Mouse (Mus musculus) limb, embryonic 14.5 days (tissue): ENCODE measurements around the gene Usp43. TPM values are rescaled to one million over a fixed set of nuclear protein-coding genes. Genes with fewer than 3 reads are reported as not detected.

Source experiments
- ATAC-seq: fragments of 200-750 bp; cut with Nextera tagmentation; 2 replicates; pipeline ENCODE4 v1.8.0; 2017; ENCODE audit warnings: low read depth, moderate number of reproducible peaks, moderate TSS enrichment; ENCODE audit not compliant: low FRiP score
- DNase-seq: peaks from one replicate; pipeline ENCODE4 v3.0.0-alpha.2; 2015; ENCODE audit warnings: low spot score
- H3K27ac ChIP-seq: fragments of 300-500 bp; sonication (generic); replicated peaks from 2 replicates; pipeline ENCODE4 v1.5.1; 2014; ENCODE audit warnings: low read depth, mild to moderate bottlenecking, low read length, moderate library complexity, mixed read lengths
- H3K27me3 ChIP-seq: fragments of 300-500 bp; sonication (generic); 2 replicates; pipeline ENCODE4 v1.6.1; 2014; ENCODE audit warnings: low read length, mixed read lengths; ENCODE audit not compliant: control insufficient read depth, insufficient read depth
- H3K36me3 ChIP-seq: fragments of 300-500 bp; sonication (generic); 2 replicates; pipeline ENCODE4 v1.6.1; 2014; ENCODE audit warnings: mild to moderate bottlenecking, low read length, moderate library complexity, mixed read lengths; ENCODE audit not compliant: control insufficient read depth, insufficient read depth
- H3K4me1 ChIP-seq: fragments of 300-500 bp; sonication (generic); 2 replicates; pipeline ENCODE4 v1.6.1; 2014; ENCODE audit warnings: antibody characterized with exemption, low read length, mixed read lengths; ENCODE audit not compliant: control insufficient read depth, insufficient read depth
- H3K4me2 ChIP-seq: fragments of 300-500 bp; sonication (generic); replicated peaks from 2 replicates; pipeline ENCODE4 v1.6.1; 2014; ENCODE audit warnings: low read depth, mild to moderate bottlenecking, low read length, moderate library complexity; ENCODE audit not compliant: severe bottlenecking
- H3K4me3 ChIP-seq: fragments of 300-500 bp; sonication (generic); replicated peaks from 2 replicates; pipeline ENCODE4 v1.5.1; 2014; ENCODE audit warnings: low read length
- H3K9ac ChIP-seq: fragments of 300-500 bp; sonication (generic); 2 replicates; pipeline ENCODE4 v1.6.1; 2014; ENCODE audit warnings: mild to moderate bottlenecking, low read depth, low read length, moderate library complexity; ENCODE audit not compliant: severe bottlenecking
- H3K9me3 ChIP-seq: fragments of 300-500 bp; sonication (generic); 2 replicates; pipeline ENCODE4 v1.6.1; 2016; ENCODE audit warnings: low read length; ENCODE audit not compliant: control insufficient read depth
- POLR2A ChIP-seq: fragments of 200-500 bp; IDR thresholded peaks from 2 replicates; pipeline ENCODE4 v1.8.0; 2012; ENCODE audit warnings: inconsistent platforms, mild to moderate bottlenecking, moderate library complexity, borderline replicate concordance; ENCODE audit not compliant: insufficient read depth, insufficient read length; ENCODE audit errors: extremely low read depth
- WGBS: fragments of 180-500 bp; shearing (Covaris S2); extraction: QIAGEN DNeasy Blood & Tissue Kit; methylation state at CpG from one replicate; pipeline ENCODE4 v1.1.7; 2014; 5-methylcytosine and 5-hydroxymethylcytosine counted together
- polyA plus RNA-seq, 2 experiments: library from polyadenylated mRNA; depleted of rRNA in 1 of 2; stranded (reverse) in 1 of 2; unstranded in 1 of 2; fragments of >200 nt; fragmentation: Nextera tagmentation in 1 of 2; extraction: Ambion mirVana in 1 of 2; gene quantifications; 2 replicates each; pipeline versions ENCODE4 v1.2.1 to v1.2.3; 2012 to 2014

The Usp43 gene
- polyA plus RNA-seq, 2 experiments: 1.8 to 1.9 TPM

GRCm38 (mm10) chr11:67897064-67897560 is 24.8 kb downstream of the Usp43 start:
- no peaks in the 10 kb centered on the region for H3K27me3 ChIP-seq
- no peak overlapping the region for H3K4me2 ChIP-seq
- no peak overlapping the region for H3K27ac ChIP-seq
- no peak overlapping the region for H3K9ac ChIP-seq
- TF ChIP-seq POLR2A: no peak
- ATAC-seq (no peak), DNase-seq (peak; percentile 55)
- H3K36me3 ChIP-seq: no peaks in the 10 kb centered on the region
- 54% methylated on average over 8 of the region's 8 CpGs for WGBS
- no peak overlapping the region for H3K4me3 ChIP-seq
- peaks cover 5% of the 10 kb centered on the region; the same call in 1 of the 2 replicates for H3K4me1 ChIP-seq
- H3K9me3 ChIP-seq: no peaks in the 10 kb centered on the region

GRCm38 (mm10) chr11:67895641-67896040 is 26.3 kb downstream of the Usp43 start:
- WGBS: 69% methylated on average over 7 of the region's 7 CpGs
- DNase-seq (peak; percentile 15), ATAC-seq (no peak)
- H3K27me3 ChIP-seq: no peaks in the 10 kb centered on the region
- H3K9ac ChIP-seq: no peak overlapping the region
- H3K36me3 ChIP-seq: no peaks in the 10 kb centered on the region
- no peak for TF ChIP-seq POLR2A
- H3K27ac ChIP-seq: no peak overlapping the region
- no peak overlapping the region for H3K4me3 ChIP-seq
- peaks cover 5% of the 10 kb centered on the region; the same call in 1 of the 2 replicates for H3K4me1 ChIP-seq
- no peak overlapping the region for H3K4me2 ChIP-seq
- H3K9me3 ChIP-seq: no peaks in the 10 kb centered on the region

- ATAC-seq (no peak), DNase-seq (no peak)
- Histone ChIP-seq H3K9me3 (no peaks in the 10 kb centered on the region), H3K27ac (no peak overlapping the region), H3K4me3 (no peak overlapping the region), H3K27me3 (no peaks in the 10 kb centered on the region), H3K36me3 (no peaks in the 10 kb centered on the region), H3K4me2 (no peak overlapping the region), H3K4me1 (no peaks in the 10 kb centered on the region), H3K9ac (no peak overlapping the region)
- 83% methylated on average over 5 of the region's 5 CpGs for WGBS
- TF ChIP-seq POLR2A: no peak
These were observed 33.4 kb downstream of the Usp43 start for GRCm38 (mm10) chr11:67888521-67888920.

- Histone ChIP-seq H3K9ac (no peak overlapping the region), H3K27me3 (no peaks in the 10 kb centered on the region), H3K4me1 (no peaks in the 10 kb centered on the region), H3K36me3 (no peaks in the 10 kb centered on the region), H3K4me3 (no peak overlapping the region), H3K9me3 (no peaks in the 10 kb centered on the region), H3K27ac (no peak overlapping the region), H3K4me2 (no peak overlapping the region)
- WGBS: 87% methylated on average over 2 of the region's 2 CpGs
- DNase-seq (no peak), ATAC-seq (no peak)
- no peak for TF ChIP-seq POLR2A
These were observed 36.0 kb downstream of the Usp43 start for GRCm38 (mm10) chr11:67885921-67886320.

GRCm38 (mm10) chr11:67865521-67866197 is 56.3 kb downstream of the Usp43 start:
- no peaks in the 10 kb centered on the region for H3K4me1 ChIP-seq
- no peaks in the 10 kb centered on the region for H3K9me3 ChIP-seq
- no peaks in the 10 kb centered on the region for H3K36me3 ChIP-seq
- H3K27ac ChIP-seq: no peak overlapping the region
- 69% methylated on average over 9 of the region's 9 CpGs for WGBS
- ATAC-seq (no peak), DNase-seq (no peak)
- no peak overlapping the region for H3K4me2 ChIP-seq
- H3K4me3 ChIP-seq: no peak overlapping the region
- no peaks in the 10 kb centered on the region for H3K27me3 ChIP-seq
- H3K9ac ChIP-seq: no peak overlapping the region
- TF ChIP-seq POLR2A: no peak

- Histone ChIP-seq H3K4me1 (no peaks in the 10 kb centered on the region), H3K4me2 (no peak overlapping the region), H3K4me3 (no peak overlapping the region), H3K36me3 (no peaks in the 10 kb centered on the region), H3K27ac (no peak overlapping the region), H3K9ac (no peak overlapping the region), H3K9me3 (no peaks in the 10 kb centered on the region), H3K27me3 (no peaks in the 10 kb centered on the region)
- ATAC-seq: no peak
- DNase-seq: no peak
- no peak for TF ChIP-seq POLR2A
- 67% methylated on average over 5 of the region's 5 CpGs for WGBS
These were observed 56.9 kb downstream of the Usp43 start for GRCm38 (mm10) chr11:67865100-67865499.
